Mouse (Mus musculus) kidney, adult 2 months (tissue): ENCODE measurements at regions not wholly inside any gene's neighbourhood (a gene's known extent, or its start where the extent isn't known, plus 50 kb on each side); places are given as distances from the start of the nearest gene placed in this dataset.

Source experiments
- CTCF ChIP-seq: fragments of 200-500 bp; conservative IDR thresholded peaks from 2 replicates; pipeline ENCODE4 v1.5.1; 2011; ENCODE audit warnings: low read depth, mild to moderate bottlenecking, control low read depth, low read length, moderate library complexity, mixed read lengths; ENCODE audit not compliant: insufficient read depth, insufficient read length
- POLR2A ChIP-seq: fragments of 200-500 bp; IDR thresholded peaks from one replicate; pipeline ENCODE4 v1.6.1; 2011; ENCODE audit warnings: low read depth, low read length, control low read depth

DNA sequence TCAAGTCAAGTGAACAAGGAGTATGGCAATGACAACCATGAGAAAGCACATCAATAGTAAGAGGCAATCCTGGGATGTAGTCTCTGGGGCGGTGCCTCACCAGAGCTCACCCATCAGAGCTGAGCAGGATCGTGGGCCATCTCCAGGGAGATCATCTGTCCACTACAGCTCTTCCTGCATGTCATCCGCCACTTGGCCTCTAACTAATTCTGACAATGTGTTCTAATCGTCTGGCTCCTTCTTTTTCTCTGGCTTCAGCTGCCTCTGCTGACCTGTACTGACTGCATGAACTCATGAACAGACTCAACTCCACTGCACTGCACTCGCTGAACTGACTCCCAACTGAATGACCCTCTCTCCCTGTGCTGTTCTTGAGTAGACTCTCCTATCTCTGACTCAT is 277.9 kb upstream of the Far2 start:
- TF ChIP-seq CTCF, result no peak
- TF ChIP-seq POLR2A, result no peak
